Mouse (Mus musculus) CD4-positive helper T cell, adult 2 months (primary cell): ENCODE results near the gene Pgf.

Source experiments
- DNase-seq: peaks from one replicate; pipeline ENCODE4 v3.0.0-alpha.2; 2012; ENCODE audit warnings: low read depth, missing footprints, low spot score

The Pgf gene

GRCm38 (mm10) chr12:85192461-85193108, 15.0 kb upstream of the Pgf start:
- DNase-seq: no peak

- no peak for DNase-seq
These were observed 12.7 kb upstream of the Pgf start for GRCm38 (mm10) chr12:85190290-85190689.

GRCm38 (mm10) chr12:85186361-85186760, 8.8 kb upstream of the Pgf start:
- no peak for DNase-seq

- DNase-seq: no peak
These were observed 8.2 kb upstream of the Pgf start for GRCm38 (mm10) chr12:85185810-85186209.

- no peak for DNase-seq
These were observed 6.5 kb upstream of the Pgf start for GRCm38 (mm10) chr12:85184118-85184517.

GRCm38 (mm10) chr12:85182898-85183297, 5.3 kb upstream of the Pgf start:
- DNase-seq: no peak

GRCm38 (mm10) chr12:85182345-85182643, 4.7 kb upstream of the Pgf start:
- no peak for DNase-seq

- no peak for DNase-seq
These were observed 4.1 kb upstream of the Pgf start for GRCm38 (mm10) chr12:85181475-85182344.

- no peak for DNase-seq
These were observed 704 bp upstream of the Pgf start for GRCm38 (mm10) chr12:85178294-85178693.

GRCm38 (mm10) chr12:85176846-85177523, 605 bp downstream of the Pgf start:
- DNase-seq: peak; percentile 65

GRCm38 (mm10) chr12:85175926-85176845, 1.4 kb downstream of the Pgf start:
- DNase-seq: no peak

- DNase-seq: no peak
These were observed 2.4 kb downstream of the Pgf start for GRCm38 (mm10) chr12:85175087-85175675.

GRCm38 (mm10) chr12:85174016-85174415, 3.6 kb downstream of the Pgf start:
- DNase-seq: no peak

GRCm38 (mm10) chr12:85170948-85171307, 6.7 kb downstream of the Pgf start:
- no peak for DNase-seq

- no peak for DNase-seq
These were observed 7.2 kb downstream of the Pgf start for GRCm38 (mm10) chr12:85170284-85170947.

- DNase-seq: no peak
These were observed 7.7 kb downstream of the Pgf start for GRCm38 (mm10) chr12:85169877-85170276.

- DNase-seq: peak; percentile 80
These were observed 8.3 kb downstream of the Pgf start for GRCm38 (mm10) chr12:85169117-85169858.

GRCm38 (mm10) chr12:85166631-85167030, 11.0 kb downstream of the Pgf start:
- DNase-seq: no peak

- DNase-seq: no peak
These were observed 12.6 kb downstream of the Pgf start for GRCm38 (mm10) chr12:85164996-85165395.

- DNase-seq: no peak
These were observed 18.0 kb downstream of the Pgf start for GRCm38 (mm10) chr12:85159592-85159991.
